Mouse (Mus musculus) liver, embryonic 12.5 days (tissue): ENCODE data around the gene Ganc. TPM values are rescaled to one million over a fixed set of nuclear protein-coding genes. Genes with fewer than 3 reads are reported as not detected.

Source experiments
- ATAC-seq: fragments of 200-750 bp; cut with Nextera tagmentation; 2 replicates; pipeline ENCODE4 v1.8.0; 2017; ENCODE audit warnings: moderate number of reproducible peaks, mild to moderate bottlenecking, moderate library complexity
- H3K27ac ChIP-seq: fragments of 300-500 bp; sonication (generic); 2 replicates; pipeline ENCODE4 v1.5.1; 2016; ENCODE audit warnings: mild to moderate bottlenecking
- H3K27me3 ChIP-seq: fragments of 300-500 bp; sonication (generic); replicated peaks from 2 replicates; pipeline ENCODE4 v1.6.1; 2016; ENCODE audit warnings: mild to moderate bottlenecking, moderate library complexity
- H3K36me3 ChIP-seq: fragments of 300-500 bp; sonication (generic); 2 replicates; pipeline ENCODE4 v1.6.1; 2016; ENCODE audit warnings: mild to moderate bottlenecking, moderate library complexity
- H3K4me1 ChIP-seq: fragments of 300-500 bp; sonication (generic); 2 replicates; pipeline ENCODE4 v1.6.1; 2016
- H3K4me2 ChIP-seq: fragments of 300-500 bp; sonication (generic); 2 replicates; pipeline ENCODE4 v1.6.1; 2016; ENCODE audit warnings: mild to moderate bottlenecking, moderate library complexity
- H3K4me3 ChIP-seq: fragments of 300-500 bp; sonication (generic); 2 replicates; pipeline ENCODE4 v1.5.1; 2016; ENCODE audit warnings: mild to moderate bottlenecking, moderate library complexity
- H3K9ac ChIP-seq: fragments of 300-500 bp; sonication (generic); 2 replicates; pipeline ENCODE4 v1.6.1; 2016; ENCODE audit warnings: mild to moderate bottlenecking, moderate library complexity
- H3K9me3 ChIP-seq: fragments of 300-500 bp; sonication (generic); replicated peaks from 2 replicates; pipeline ENCODE4 v1.6.1; 2016; ENCODE audit warnings: mild to moderate bottlenecking, moderate library complexity
- WGBS: fragments of 180-500 bp; shearing (Covaris S2); methylation state at CpG from one replicate; pipeline ENCODE4 v1.1.7; 2016; ENCODE audit not compliant: insufficient replicate concordance; 5-methylcytosine and 5-hydroxymethylcytosine counted together
- polyA plus RNA-seq: library from polyadenylated mRNA; unstranded; fragments of >200 nt; fragmentation: Nextera tagmentation; extraction: Ambion mirVana; gene quantifications from 2 replicates; pipeline ENCODE4 v1.2.1, GENCODE M21; 2016

Ganc gene
- polyA plus RNA-seq, 1 experiment from 2014 or later, result 5.0 TPM

- WGBS, result 62% methylated on average over 5 of the region's 5 CpGs
- Histone ChIP-seq H3K4me1 (peaks cover 32% of the 10 kb centered on the region), H3K9me3 (no peaks in the 10 kb centered on the region), H3K27me3 (no peaks in the 10 kb centered on the region), H3K36me3 (peaks cover 39% of the 10 kb centered on the region), H3K4me2 (no peak overlapping the region), H3K9ac (no peak overlapping the region), H3K27ac (no peak overlapping the region), H3K4me3 (no peak overlapping the region)
- ATAC-seq, result no peak
These were observed 100.3 kb downstream of the Ganc start for GRCm38 (mm10) chr2:120503992-120504391.

Other genes with a start within 250 kb of the Ganc start
- 27.2 and 28.7 TPM in 2 replicates for gene Ehd4, start 249.3 kb upstream of the Ganc start, polyA plus RNA-seq
- gene Pla2g4e, start 158.6 kb upstream of the Ganc start, polyA plus RNA-seq, result not detected in 2 replicates
- not detected in 2 replicates for gene Pla2g4d, start 114.7 kb upstream of the Ganc start, polyA plus RNA-seq
- 0.05 TPM in 1 of 2 replicates, not detected in the other for gene Pla2g4f, start 89.7 kb upstream of the Ganc start, polyA plus RNA-seq
- 11.5 and 12.2 TPM in 2 replicates for gene Vps39, start 50.8 kb upstream of the Ganc start, polyA plus RNA-seq
- gene Tmem87a, start 217 bp downstream of the Ganc start, polyA plus RNA-seq, result 5.0 and 5.4 TPM in 2 replicates
- 6.3 and 6.9 TPM in 2 replicates for gene Capn3, start 52.1 kb downstream of the Ganc start, polyA plus RNA-seq
- gene Zfp106, start 159.9 kb downstream of the Ganc start, polyA plus RNA-seq, result 41.9 and 43.4 TPM in 2 replicates
- 48.5 and 49.6 TPM in 2 replicates for gene Snap23, start 163.8 kb downstream of the Ganc start, polyA plus RNA-seq
- gene Haus2, start 205.5 kb downstream of the Ganc start, polyA plus RNA-seq, result 21.7 and 21.8 TPM in 2 replicates
- 16.0 and 18.0 TPM in 2 replicates for gene Lrrc57, start 205.6 kb downstream of the Ganc start, polyA plus RNA-seq
- gene Stard9, start 225.2 kb downstream of the Ganc start, polyA plus RNA-seq, result 1.4 and 1.7 TPM in 2 replicates